9 mouse cellular contexts compared by ENCODE assay signal in the genomic region with DNA sequence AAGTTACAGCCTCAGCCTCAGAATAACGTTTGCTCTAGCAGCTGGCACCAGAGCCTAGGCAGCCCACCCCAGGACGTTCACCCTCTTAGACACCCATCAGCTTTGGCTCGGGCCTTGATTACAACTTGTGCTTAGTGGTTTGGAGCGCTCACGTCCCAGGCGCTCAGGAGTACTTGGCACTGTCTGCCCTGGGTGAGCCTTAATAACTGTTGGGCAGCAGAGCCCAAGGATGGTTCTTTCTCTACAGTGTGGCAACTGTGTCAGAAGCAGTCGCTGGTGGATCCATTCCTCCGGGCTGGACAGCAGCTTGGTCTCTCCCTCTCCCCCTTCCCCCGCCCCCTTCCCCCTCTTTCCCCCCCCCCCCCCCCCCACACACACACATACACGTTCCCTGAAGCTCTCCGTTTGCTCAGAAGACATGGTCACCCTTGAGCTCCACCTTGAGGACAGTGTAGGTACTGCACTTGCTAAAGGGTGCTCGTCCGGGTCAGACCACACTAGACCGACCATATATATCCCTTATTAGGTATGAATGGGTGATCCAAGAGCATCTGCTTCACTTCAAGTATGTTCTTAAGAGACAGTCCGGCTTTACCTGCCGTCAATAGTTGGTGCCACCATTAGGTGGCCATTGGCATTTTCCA. TPM values are rescaled to one million over a fixed set of nuclear protein-coding genes. Genes with fewer than 3 reads are reported as not detected.
DNase-seq lines count a peak whose midpoint lies in the region; ATAC-seq and TF ChIP-seq lines count a peak whose summit lies in the region.
"Had no signal": no experiment of that assay in that cellular context is flagged by ENCODE, and none has a peak within 500 bp of the region (broad histone marks: within the 10 kb centered on the region; RNA-seq: fewer than 3 reads in every experiment).

No protein-coding gene starts in this region.

- DNase-seq in MEL (ENCODE audit: low read depth, low spot score), result peak; percentile 91
- DNase-seq in heart, postnatal 14 days, result peak; percentile 79 to 87
- peak; percentile 39 for DNase-seq in layer of hippocampus, adult 9-10 months (ENCODE audit: low spot score)
- peak; percentile 82 for DNase-seq in lung, postnatal 14 days
- DNase-seq in right cerebral cortex, postnatal 25 days, result peak; percentile 33
- DNase-seq in urinary bladder, postnatal 4 days (ENCODE audit: low spot score in 2 of 2), result peak; percentile 35 to 70

- TF ChIP-seq EP300 in MEL (IDR thresholded peaks at IDR 0.05; ENCODE audit: low read depth in 1 of 2, low read length in 2 of 2), result no peak

- H3K9ac ChIP-seq in MEL (ENCODE audit: control insufficient read depth, low read depth, low read length, poor library complexity, severe bottlenecking), result peak overlapping the region; percentile 57
- H3K9ac ChIP-seq: limb, embryonic 13.5 days had no signal

- H3K27ac ChIP-seq in MEL (ENCODE audit: control insufficient read depth, low read depth, low read length), result peak overlapping the region; percentile 8
- no peak overlapping the region for H3K27ac ChIP-seq in bone marrow, adult 2 months (ENCODE audit: control insufficient read depth, insufficient read depth, low read depth, low read length, poor library complexity)
- H3K27ac ChIP-seq: limb, embryonic 13.5 days had no signal

- peaks cover 9 to 20% of the 10 kb centered on the region in 2 experiments for H3K4me1 ChIP-seq in MEL (ENCODE audit: control insufficient read depth in 1 of 2, insufficient read depth in 2 of 2, low read length in 2 of 2)
- peaks cover 6% of the 10 kb centered on the region for H3K4me1 ChIP-seq in bone marrow, adult 2 months (ENCODE audit: control insufficient read depth, insufficient read depth, low read length)
- H3K4me1 ChIP-seq: limb, embryonic 13.5 days had no signal

- H3K4me3 ChIP-seq in MEL (ENCODE audit: control insufficient read depth in 1 of 2, insufficient read depth in 1 of 2, low read depth in 2 of 2, low read length in 2 of 2), result peak overlapping the region; percentile 50 to 53
- H3K4me3 ChIP-seq in bone marrow, adult 2 months (replicated peaks; ENCODE audit: control insufficient read depth, low read depth, low read length), result no peak overlapping the region
- H3K4me3 ChIP-seq: limb, embryonic 13.5 days had no signal

- no peaks in the 10 kb centered on the region for H3K79me2 ChIP-seq in MEL (ENCODE audit: control insufficient read depth, insufficient read depth, low read length, poor library complexity)

- 2% methylated on average over 13 of the region's 16 CpGs for WGBS in bone marrow, adult 2 months

- peak; percentile 58 for TF ChIP-seq RAD21 in MEL (IDR thresholded peaks at IDR 0.05; ENCODE audit: low read depth, low read length)

- peak; percentile 90 for ATAC-seq in erythroblast, adult 5-6 weeks (replicated peaks; ENCODE audit: low FRiP score, poor library complexity, severe bottlenecking)

- intact Hi-C loops in heart, postnatal 14 days (cut with DNase I), result loop anchor here (1.0 kb wide), 1 partner anchor 49 kb away; no protein-coding TSS in a partner anchor

- TF ChIP-seq POLR2A in MEL (IDR thresholded peaks at IDR 0.05; ENCODE audit: control insufficient read depth in 1 of 2, insufficient read depth in 1 of 2, low read depth in 1 of 2, low read length in 2 of 2, poor library complexity in 1 of 2), result no peak
- no peak for TF ChIP-seq POLR2A in bone marrow, adult 2 months (IDR thresholded peaks at IDR 0.05; ENCODE audit: borderline replicate concordance, control insufficient read depth, low read depth, low read length)

- H3K36me3 ChIP-seq in MEL (ENCODE audit: control insufficient read depth in 1 of 2, insufficient read depth in 2 of 2, low read length in 2 of 2), result peaks cover 0 to 12% of the 10 kb centered on the region in 2 experiments; a peak in 2 of 4 replicates
- H3K36me3 ChIP-seq: limb, embryonic 13.5 days had no signal

- H3K27me3 ChIP-seq in MEL (ENCODE audit: control insufficient read depth in 1 of 2, insufficient read depth in 2 of 2, low read length in 2 of 2), result no peaks in the 10 kb centered on the region
- H3K27me3 ChIP-seq: limb, embryonic 13.5 days had no signal

- no peaks in the 10 kb centered on the region for H3K9me3 ChIP-seq in MEL (replicated peaks; ENCODE audit: insufficient read depth, low read length)
- H3K9me3 ChIP-seq: limb, embryonic 13.5 days had no signal

- TF ChIP-seq CTCF in MEL (IDR thresholded peaks at IDR 0.05 in 2 of 3, conservative IDR thresholded peaks at IDR 0.05 in 1 of 3; ENCODE audit: control insufficient read depth in 1 of 3, insufficient read depth in 1 of 3, low read depth in 2 of 3, low read length in 3 of 3, poor library complexity in 1 of 3, severe bottlenecking in 1 of 3), result peak; percentile 66 to 94 (median 68)
- peak; percentile 87 for TF ChIP-seq CTCF in bone marrow, adult 2 months (IDR thresholded peaks at IDR 0.05; ENCODE audit: control insufficient read depth, insufficient read depth, low read length)

TF ChIP-seq in MEL, 35 proteins besides CTCF, POLR2A, EP300 and RAD21 (continues in another document):
- TF ChIP-seq UBTF (IDR thresholded peaks at IDR 0.05; ENCODE audit: borderline replicate concordance, insufficient read depth, low read depth, low read length), result no peak
- no peak for TF ChIP-seq TAL1 (IDR thresholded peaks at IDR 0.05; ENCODE audit: low read length)
- no peak for TF ChIP-seq MYB (IDR thresholded peaks at IDR 0.05; ENCODE audit: low read depth, low read length)
- no peak for TF ChIP-seq CHD2 (IDR thresholded peaks at IDR 0.05; ENCODE audit: low read length)
- TF ChIP-seq TCF12 (IDR thresholded peaks at IDR 0.05; ENCODE audit: low read depth, low read length), result no peak
- TF ChIP-seq MEF2A (IDR thresholded peaks at IDR 0.05; ENCODE audit: extremely low read depth, insufficient replicate concordance, low read depth, low read length, poor library complexity, severe bottlenecking), result no peak
- TF ChIP-seq JUND (IDR thresholded peaks at IDR 0.05; ENCODE audit: low read depth, low read length), result no peak
- TF ChIP-seq CHD1 (IDR thresholded peaks at IDR 0.05; ENCODE audit: low read depth, low read length), result no peak
- no peak for TF ChIP-seq GABPA (IDR thresholded peaks at IDR 0.05; ENCODE audit: low read depth, low read length)
- TF ChIP-seq MAZ (IDR thresholded peaks at IDR 0.05; ENCODE audit: low read depth, low read length), result peak; percentile 59; the same call in 1 of the 2 replicates
- TF ChIP-seq ZKSCAN1 (IDR thresholded peaks at IDR 0.05; ENCODE audit: low read depth, low read length), result no peak
- TF ChIP-seq NELFE (IDR thresholded peaks at IDR 0.05; ENCODE audit: low read depth, low read length), result no peak
- TF ChIP-seq SIN3A (IDR thresholded peaks at IDR 0.05; ENCODE audit: low read length), result no peak
- TF ChIP-seq RCOR1 (IDR thresholded peaks at IDR 0.05; ENCODE audit: low read depth, low read length), result no peak
- no peak for TF ChIP-seq MAFK (IDR thresholded peaks at IDR 0.05; ENCODE audit: borderline replicate concordance, low read depth, low read length)
- TF ChIP-seq ZMIZ1 (IDR thresholded peaks at IDR 0.05; ENCODE audit: low read depth, low read length), result no peak
- no peak for TF ChIP-seq ELF1 (IDR thresholded peaks at IDR 0.05; ENCODE audit: low read depth, low read length)
- no peak for TF ChIP-seq BHLHE40 (IDR thresholded peaks at IDR 0.05; ENCODE audit: borderline replicate concordance, low read depth, low read length)
- peak; percentile 55; the same call in 1 of the 2 replicates for TF ChIP-seq MXI1 (IDR thresholded peaks at IDR 0.05; ENCODE audit: low read depth, low read length)
- no peak for TF ChIP-seq MYC (IDR thresholded peaks at IDR 0.05; ENCODE audit: low read depth, low read length)
- TF ChIP-seq NRF1 (IDR thresholded peaks at IDR 0.05; ENCODE audit: insufficient read depth, low read depth, low read length, poor library complexity, severe bottlenecking), result no peak
- no peak for TF ChIP-seq E2F4 (IDR thresholded peaks at IDR 0.05; ENCODE audit: borderline replicate concordance, low read depth, low read length)
- TF ChIP-seq ETS1 (IDR thresholded peaks at IDR 0.05; ENCODE audit: low read depth, low read length), result no peak
- peak; percentile 67 for TF ChIP-seq SMC3 (IDR thresholded peaks at IDR 0.05; ENCODE audit: low read depth, low read length)
- TF ChIP-seq HCFC1 (IDR thresholded peaks at IDR 0.05; ENCODE audit: low read depth, low read length), result no peak
- TF ChIP-seq MAX (IDR thresholded peaks at IDR 0.05; ENCODE audit: low read length), result no peak

RNA-seq across cellular contexts. Expression of a gene that starts 22.4 kb away (rescaled TPM):
- total RNA-seq in MEL (2012; rRNA removed), result 217 and 236 TPM in 2 replicates
- polyA plus RNA-seq in MEL (2012; ENCODE audit: insufficient read depth in 1 of 2, insufficient read length in 2 of 2, low read depth in 1 of 2, low replicate concordance in 2 of 2, missing spikeins in 1 of 2), result 100 to 1,000 TPM in 1 of 2 experiments, not detected in 1; 164 TPM
- polyA plus RNA-seq in bone marrow, adult 2 months (2011; ENCODE audit: insufficient read depth, insufficient read length, low replicate concordance, missing spikeins), result 68.7 and 72.9 TPM in 2 replicates
- total RNA-seq in erythroblast, adult 5-6 weeks (2015; ENCODE audit: low replicate concordance), result 708 and 861 TPM in 2 replicates
- 235 and 417 TPM in 2 replicates for total RNA-seq in erythroblast, adult 5-6 weeks (2017; ENCODE audit: low replicate concordance)
- total RNA-seq in heart, postnatal 14 days (2021), result 10 to 100 TPM; 41.0 to 41.1 TPM

RNA-seq across cellular contexts. Expression of a gene that starts 28.6 kb away (rescaled TPM):
- 17.3 and 17.6 TPM in 2 replicates for total RNA-seq in MEL (2012; rRNA removed)
- polyA plus RNA-seq in MEL (2012; ENCODE audit: insufficient read depth in 1 of 2, insufficient read length in 2 of 2, low read depth in 1 of 2, low replicate concordance in 2 of 2, missing spikeins in 1 of 2), result 100 to 1,000 TPM in 1 of 2 experiments, 10 to 100 TPM in 1; 24.7 to 177 TPM
- 6.1 TPM in 2 replicates for polyA plus RNA-seq in bone marrow, adult 2 months (2011; ENCODE audit: insufficient read depth, insufficient read length, low replicate concordance, missing spikeins)
- 7.3 and 16.1 TPM in 2 replicates for total RNA-seq in erythroblast, adult 5-6 weeks (2015; ENCODE audit: low replicate concordance)
- 3.5 and 7.9 TPM in 2 replicates for total RNA-seq in erythroblast, adult 5-6 weeks (2017; ENCODE audit: low replicate concordance)
- total RNA-seq in heart, postnatal 14 days (2021), result 10 to 100 TPM; 38.9 to 41.4 TPM

RNA-seq across cellular contexts. Expression of a gene that starts 52.4 kb away (rescaled TPM):
- 299 and 313 TPM in 2 replicates for total RNA-seq in MEL (2012; rRNA removed)
- polyA plus RNA-seq in MEL (2012; ENCODE audit: insufficient read depth in 1 of 2, insufficient read length in 2 of 2, low read depth in 1 of 2, low replicate concordance in 2 of 2, missing spikeins in 1 of 2), result 1,000 to 10,000 TPM in 1 of 2 experiments, 100 to 1,000 TPM in 1; 386 to 2,442 TPM
- 22.0 and 36.6 TPM in 2 replicates for polyA plus RNA-seq in bone marrow, adult 2 months (2011; ENCODE audit: insufficient read depth, insufficient read length, low replicate concordance, missing spikeins)
- total RNA-seq in erythroblast, adult 5-6 weeks (2015; ENCODE audit: low replicate concordance), result 20.1 and 25.4 TPM in 2 replicates
- total RNA-seq in erythroblast, adult 5-6 weeks (2017; ENCODE audit: low replicate concordance), result 20.2 and 25.0 TPM in 2 replicates
- total RNA-seq in heart, postnatal 14 days (2021), result 10 to 100 TPM; 24.8 to 30.5 TPM

Comparison
In these comparisons a context has a peak if more than half of its experiments do, and no peak if none do; other contexts are left out.
1. DNase-seq: peak in every context shown above with its lines; median percentile 91 in MEL; 83 in heart, postnatal 14 days; 82 in lung, postnatal 14 days; 52 in urinary bladder, postnatal 4 days; 39 in layer of hippocampus, adult 9-10 months; 33 in right cerebral cortex, postnatal 25 days.